Mouse (Mus musculus) limb, embryonic 14.5 days (tissue): ENCODE results near the gene Calhm3. TPM values are rescaled to one million over a fixed set of nuclear protein-coding genes. Genes with fewer than 3 reads are reported as not detected.

Experiments used
- ATAC-seq: fragments of 200-750 bp; cut with Nextera tagmentation; 2 replicates; pipeline ENCODE4 v1.8.0; 2017; ENCODE audit warnings: low read depth, moderate number of reproducible peaks, moderate TSS enrichment; ENCODE audit not compliant: low FRiP score
- DNase-seq: peaks from one replicate; pipeline ENCODE4 v3.0.0-alpha.2; 2015; ENCODE audit warnings: low spot score
- H3K27ac ChIP-seq: fragments of 300-500 bp; sonication (generic); replicated peaks from 2 replicates; pipeline ENCODE4 v1.5.1; 2014; ENCODE audit warnings: low read depth, mild to moderate bottlenecking, low read length, moderate library complexity, mixed read lengths
- H3K27me3 ChIP-seq: fragments of 300-500 bp; sonication (generic); 2 replicates; pipeline ENCODE4 v1.6.1; 2014; ENCODE audit warnings: low read length, mixed read lengths; ENCODE audit not compliant: control insufficient read depth, insufficient read depth
- H3K36me3 ChIP-seq: fragments of 300-500 bp; sonication (generic); 2 replicates; pipeline ENCODE4 v1.6.1; 2014; ENCODE audit warnings: mild to moderate bottlenecking, low read length, moderate library complexity, mixed read lengths; ENCODE audit not compliant: control insufficient read depth, insufficient read depth
- H3K4me1 ChIP-seq: fragments of 300-500 bp; sonication (generic); 2 replicates; pipeline ENCODE4 v1.6.1; 2014; ENCODE audit warnings: antibody characterized with exemption, low read length, mixed read lengths; ENCODE audit not compliant: control insufficient read depth, insufficient read depth
- H3K4me2 ChIP-seq: fragments of 300-500 bp; sonication (generic); replicated peaks from 2 replicates; pipeline ENCODE4 v1.6.1; 2014; ENCODE audit warnings: low read depth, mild to moderate bottlenecking, low read length, moderate library complexity; ENCODE audit not compliant: severe bottlenecking
- H3K4me3 ChIP-seq: fragments of 300-500 bp; sonication (generic); replicated peaks from 2 replicates; pipeline ENCODE4 v1.5.1; 2014; ENCODE audit warnings: low read length
- H3K9ac ChIP-seq: fragments of 300-500 bp; sonication (generic); 2 replicates; pipeline ENCODE4 v1.6.1; 2014; ENCODE audit warnings: mild to moderate bottlenecking, low read depth, low read length, moderate library complexity; ENCODE audit not compliant: severe bottlenecking
- H3K9me3 ChIP-seq: fragments of 300-500 bp; sonication (generic); 2 replicates; pipeline ENCODE4 v1.6.1; 2016; ENCODE audit warnings: low read length; ENCODE audit not compliant: control insufficient read depth
- POLR2A ChIP-seq: fragments of 200-500 bp; IDR thresholded peaks from 2 replicates; pipeline ENCODE4 v1.8.0; 2012; ENCODE audit warnings: inconsistent platforms, mild to moderate bottlenecking, moderate library complexity, borderline replicate concordance; ENCODE audit not compliant: insufficient read depth, insufficient read length; ENCODE audit errors: extremely low read depth
- WGBS: fragments of 180-500 bp; shearing (Covaris S2); extraction: QIAGEN DNeasy Blood & Tissue Kit; methylation state at CpG from one replicate; pipeline ENCODE4 v1.1.7; 2014; 5-methylcytosine and 5-hydroxymethylcytosine counted together
- polyA plus RNA-seq, 2 experiments: library from polyadenylated mRNA; depleted of rRNA in 1 of 2; stranded (reverse) in 1 of 2; unstranded in 1 of 2; fragments of >200 nt; fragmentation: Nextera tagmentation in 1 of 2; extraction: Ambion mirVana in 1 of 2; gene quantifications; 2 replicates each; pipeline versions ENCODE4 v1.2.1 to v1.2.3; 2012 to 2014

Calhm3 gene
- polyA plus RNA-seq, 2 experiments: not detected

DNA sequence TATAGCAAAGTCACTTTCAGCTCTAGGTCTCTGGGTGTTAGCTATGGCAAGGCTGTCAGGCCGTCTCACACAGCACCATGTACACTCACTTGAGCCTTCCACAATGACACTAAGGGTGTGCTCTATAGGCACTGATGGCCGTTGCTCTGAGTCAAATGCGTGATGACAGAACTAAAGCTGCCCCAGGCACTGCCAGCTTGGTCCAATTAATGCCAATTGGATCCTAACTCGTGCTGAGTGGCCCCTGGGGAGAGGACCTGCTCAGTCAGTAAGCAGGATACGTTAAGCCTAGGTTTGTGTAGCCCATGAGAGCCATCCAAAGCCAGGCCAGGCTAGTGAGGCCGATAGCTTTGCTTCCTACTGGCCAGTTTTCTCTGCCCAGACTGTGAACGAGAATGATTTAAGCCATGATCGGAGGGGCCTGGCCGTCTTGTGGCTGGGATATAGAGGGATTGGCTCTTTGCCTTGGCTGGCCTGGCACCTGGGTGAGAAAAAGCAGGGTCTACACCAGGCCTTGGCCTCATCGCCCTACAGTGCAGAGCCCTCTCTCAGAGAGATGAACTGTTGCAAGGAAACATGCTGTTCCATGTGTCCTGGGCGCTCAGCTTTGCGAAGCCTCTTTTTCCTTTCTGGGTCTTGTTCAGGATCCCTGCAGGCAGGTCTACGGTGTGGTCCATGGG, 41.2 kb upstream of the Calhm3 start:
- Histone ChIP-seq H3K36me3 (no peaks in the 10 kb centered on the region), H3K9ac (no peak overlapping the region), H3K4me2 (no peak overlapping the region), H3K4me1 (peaks cover 14% of the 10 kb centered on the region), H3K4me3 (no peak overlapping the region), H3K9me3 (no peaks in the 10 kb centered on the region), H3K27me3 (no peaks in the 10 kb centered on the region), H3K27ac (no peak overlapping the region)
- 62% methylated on average over 13 of the region's 13 CpGs for WGBS
- DNase-seq (no peak), ATAC-seq (no peak)
- no peak for TF ChIP-seq POLR2A

DNA sequence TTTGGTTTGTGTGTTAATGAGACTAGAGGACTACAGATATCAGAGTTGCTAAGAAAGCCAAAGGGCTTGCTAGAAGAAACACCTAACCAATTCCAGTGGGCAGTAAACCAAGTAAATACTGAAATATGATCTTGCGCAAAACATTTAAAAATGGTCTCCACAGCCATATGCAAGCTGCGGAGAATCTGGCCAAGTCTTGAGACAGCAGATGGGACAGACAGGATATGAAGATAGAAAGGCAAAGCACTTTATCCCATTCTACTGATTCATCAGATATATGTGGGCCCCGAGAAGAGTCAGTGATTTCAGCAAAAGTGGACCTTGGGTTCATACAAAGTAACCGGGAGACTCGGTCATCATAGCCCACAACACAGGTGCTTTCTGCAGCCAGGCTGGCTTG, 34.6 kb upstream of the Calhm3 start:
- no peak for TF ChIP-seq POLR2A
- Histone ChIP-seq H3K4me2 (no peak overlapping the region), H3K27ac (no peak overlapping the region), H3K4me3 (no peak overlapping the region), H3K9ac (no peak overlapping the region), H3K27me3 (no peaks in the 10 kb centered on the region), H3K9me3 (no peaks in the 10 kb centered on the region), H3K4me1 (peaks cover 5% of the 10 kb centered on the region; the same call in 1 of the 2 replicates), H3K36me3 (no peaks in the 10 kb centered on the region)
- 92% methylated on average over 5 of the region's 5 CpGs for WGBS
- ATAC-seq: no peak
- DNase-seq: no peak

DNA sequence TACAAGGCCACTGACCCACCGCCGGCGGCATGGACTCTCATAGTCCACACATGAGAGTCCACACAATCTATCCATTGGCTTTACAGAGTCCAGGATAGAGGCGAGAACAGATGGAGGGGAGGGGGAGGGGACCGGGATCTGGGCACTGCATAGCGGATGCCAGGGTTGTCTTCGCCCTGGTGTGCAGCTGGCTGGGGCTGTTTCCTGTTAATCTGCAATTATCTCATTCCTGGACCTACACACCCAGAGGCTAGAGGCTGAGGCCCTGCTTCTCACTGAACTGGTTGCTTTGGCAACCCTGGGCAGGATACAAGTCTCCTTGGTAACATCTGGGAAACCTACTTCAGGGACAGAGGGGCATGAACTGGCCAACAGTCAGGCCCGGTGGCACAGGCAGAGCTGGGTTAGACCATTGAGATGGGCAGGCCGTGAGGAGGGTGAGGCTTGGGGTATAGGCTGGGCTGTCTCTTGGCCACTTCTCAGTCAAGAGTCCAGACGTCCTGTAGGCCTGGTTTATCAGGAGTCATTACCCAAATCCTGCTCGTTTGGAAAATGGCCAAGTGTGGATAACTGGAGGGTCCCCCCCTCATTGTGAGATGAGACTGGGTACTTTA, 31.1 kb upstream of the Calhm3 start:
- H3K4me3 ChIP-seq: no peak overlapping the region
- TF ChIP-seq POLR2A: no peak
- H3K4me2 ChIP-seq: no peak overlapping the region
- H3K27me3 ChIP-seq: no peaks in the 10 kb centered on the region
- DNase-seq (no peak), ATAC-seq (peak; percentile 30; the same call in 1 of the 2 replicates)
- 57% methylated on average over 11 of the region's 11 CpGs for WGBS
- no peak overlapping the region for H3K9ac ChIP-seq
- H3K36me3 ChIP-seq: no peaks in the 10 kb centered on the region
- H3K9me3 ChIP-seq: no peaks in the 10 kb centered on the region
- peaks cover 5% of the 10 kb centered on the region; the same call in 1 of the 2 replicates for H3K4me1 ChIP-seq
- H3K27ac ChIP-seq: no peak overlapping the region

DNA sequence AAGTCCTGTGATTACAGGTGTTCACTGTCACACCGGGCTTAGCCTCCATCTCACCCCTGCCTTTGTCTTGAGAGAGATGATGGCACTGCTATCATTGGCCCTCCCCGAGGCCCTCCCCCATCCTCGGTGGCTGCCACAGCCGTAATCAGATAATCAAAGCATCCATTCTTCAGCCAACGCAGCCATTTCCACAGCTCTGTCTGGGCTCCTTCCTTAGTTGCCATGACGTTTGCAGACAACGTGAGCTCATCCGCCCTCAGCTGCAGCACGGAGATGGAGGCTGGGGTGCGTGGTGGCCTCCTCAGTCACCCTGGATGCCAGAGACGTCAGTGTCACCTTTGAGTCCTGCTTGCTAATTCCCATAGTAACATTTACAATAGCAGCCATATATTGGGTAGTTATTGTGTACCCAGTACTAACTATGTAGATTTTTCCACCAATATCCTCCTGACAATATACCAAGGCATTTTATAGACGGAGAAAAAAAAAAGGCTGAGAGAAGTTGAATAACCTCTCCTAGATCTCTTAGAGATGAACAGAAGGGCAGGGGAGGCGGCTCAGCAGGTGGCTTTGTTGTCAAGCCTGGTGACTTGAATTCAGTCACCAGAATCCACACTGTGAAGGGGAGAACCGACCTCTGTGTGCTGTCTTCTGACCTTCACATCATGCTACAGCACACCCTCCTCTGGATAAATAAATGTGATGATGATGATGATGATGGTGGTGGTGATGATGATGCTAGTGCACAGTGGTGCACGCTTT, 29.1 kb upstream of the Calhm3 start:
- Histone ChIP-seq H3K9ac (no peak overlapping the region), H3K4me1 (peaks cover 5% of the 10 kb centered on the region; the same call in 1 of the 2 replicates), H3K27me3 (no peaks in the 10 kb centered on the region), H3K4me2 (no peak overlapping the region), H3K9me3 (peaks cover 5% of the 10 kb centered on the region; the same call in 1 of the 2 replicates), H3K4me3 (no peak overlapping the region), H3K36me3 (no peaks in the 10 kb centered on the region), H3K27ac (no peak overlapping the region)
- ATAC-seq (no peak), DNase-seq (no peak)
- TF ChIP-seq POLR2A: no peak
- WGBS: 60% methylated on average over 15 of the region's 15 CpGs

DNA sequence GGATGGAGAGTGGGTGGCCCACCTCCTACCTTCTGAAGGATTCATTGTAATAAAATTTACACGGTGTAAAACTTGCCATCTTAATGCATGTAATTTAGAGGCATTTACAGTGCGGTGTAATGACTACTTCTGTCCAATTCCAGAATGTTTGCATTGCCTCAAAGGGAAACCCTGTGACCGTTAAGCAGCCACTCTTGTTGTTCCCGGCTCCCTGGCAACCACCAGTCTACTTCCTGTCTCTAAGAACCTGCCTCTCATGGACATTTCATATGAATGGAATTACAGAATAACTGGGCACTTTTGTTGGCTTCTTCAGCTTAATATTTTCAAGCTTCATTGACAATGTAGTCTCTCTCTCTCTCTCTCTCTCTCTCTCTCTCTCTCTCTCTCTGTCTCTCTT, 27.2 kb upstream of the Calhm3 start:
- Histone ChIP-seq H3K4me3 (no peak overlapping the region), H3K9me3 (peaks cover 5% of the 10 kb centered on the region; the same call in 1 of the 2 replicates), H3K4me1 (peaks cover 8% of the 10 kb centered on the region), H3K36me3 (no peaks in the 10 kb centered on the region), H3K4me2 (no peak overlapping the region), H3K9ac (no peak overlapping the region), H3K27ac (no peak overlapping the region), H3K27me3 (peaks cover 12% of the 10 kb centered on the region)
- DNase-seq (no peak), ATAC-seq (0 out of 2 replicates have a peak, but pooled peaks have one; percentile 28)
- TF ChIP-seq POLR2A: no peak
- WGBS: 38% methylated on average over 4 of the region's 4 CpGs
